Mouse (Mus musculus): ENCODE measurements around the gene Slc16a10. TPM values are rescaled to one million over a fixed set of nuclear protein-coding genes. Genes with fewer than 3 reads are reported as not detected.

Gene Slc16a10
- 0.88 TPM for polyA plus RNA-seq (2017; shearing (Covaris generic))

DNA sequence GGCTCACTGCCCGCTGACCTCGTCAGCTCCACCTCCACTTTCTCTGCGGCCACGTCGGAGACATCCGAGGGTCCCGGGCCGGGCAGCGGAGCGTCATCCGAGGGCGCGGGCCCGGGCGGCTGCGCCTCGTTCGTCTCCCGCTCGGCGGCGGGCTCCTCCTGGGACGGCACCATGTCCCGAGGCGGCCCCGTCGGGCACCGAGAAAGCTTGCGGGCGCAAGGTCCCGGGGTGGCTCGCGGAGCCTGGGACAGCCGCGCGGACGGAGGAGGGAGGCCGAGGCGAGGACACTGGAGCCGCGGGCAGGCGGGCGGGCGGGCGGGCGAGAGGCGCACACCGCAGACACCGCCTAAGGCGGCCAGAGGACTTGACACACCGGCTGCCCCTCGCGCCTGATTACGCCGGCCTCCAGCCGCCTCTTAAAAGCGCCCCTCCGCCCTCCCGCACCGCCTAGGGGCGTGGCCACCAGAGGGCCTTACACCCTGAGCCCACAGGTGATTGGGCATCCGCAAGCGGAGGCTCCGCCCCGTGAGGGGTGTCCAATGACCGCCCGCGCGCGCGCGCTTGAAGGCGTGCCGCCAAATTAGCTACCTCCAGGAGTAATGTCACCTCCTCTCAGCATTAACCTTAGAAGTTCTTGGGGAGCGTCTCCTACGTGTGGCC is at the start of gene Slc16a10:
Slc16a10 (minus strand) TSS at position 395 of the 660 bp plus-strand sequence.

GRCm38 (mm10) chr10:40024554-40025428 is 117.3 kb downstream of the Slc16a10 start, which contains the start of gene Mfsd4b1:
Mfsd4b1 (minus strand) TSS chr10:40025268.

DNA sequence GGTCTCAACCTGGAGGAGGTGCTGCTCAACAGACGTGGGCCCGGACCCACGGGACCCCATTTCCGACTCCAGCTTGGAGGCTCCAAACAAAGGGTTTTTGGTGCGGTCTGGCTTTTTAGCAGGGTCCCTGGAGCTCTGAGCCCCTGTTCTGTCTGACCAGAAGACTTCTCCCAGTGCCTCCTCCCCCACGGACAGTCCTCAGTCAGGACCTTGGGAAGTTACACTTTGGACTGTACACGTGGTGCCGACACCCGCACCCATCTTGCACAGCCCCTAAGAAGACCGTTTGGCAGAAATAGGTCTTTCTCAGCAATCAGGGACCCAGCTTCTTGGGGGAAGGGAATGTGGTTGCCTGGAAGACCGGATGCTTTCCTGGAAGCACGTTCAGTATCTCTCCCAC is 155.6 kb downstream of the Slc16a10 start, which contains the start of gene Mfsd4b5:
Mfsd4b5 (minus strand) TSS at position 181 of the 400 bp plus-strand sequence.

Other genes starting within 250 kb of the Slc16a10 start
- gene Mfsd4b4, start 243.0 kb downstream of the Slc16a10 start, polyA plus RNA-seq (2017; shearing (Covaris generic)), result 4.5 TPM
- gene Mfsd4b2, start 215.3 kb downstream of the Slc16a10 start, polyA plus RNA-seq (2017; shearing (Covaris generic)), result not detected
- gene Mfsd4b3, start 182.1 kb downstream of the Slc16a10 start, polyA plus RNA-seq (2017; shearing (Covaris generic)), result not detected
- not detected for gene Mfsd4b5, start 155.6 kb downstream of the Slc16a10 start, polyA plus RNA-seq (2017; shearing (Covaris generic))
- not detected for gene Mfsd4b1, start 117.0 kb downstream of the Slc16a10 start, polyA plus RNA-seq (2017; shearing (Covaris generic))
- 64.3 TPM for gene Rpf2, start 104.8 kb upstream of the Slc16a10 start, polyA plus RNA-seq (2017; shearing (Covaris generic))
- gene Gtf3c6, start 115.8 kb upstream of the Slc16a10 start, polyA plus RNA-seq (2017; shearing (Covaris generic)), result 89.9 TPM
- 77.1 TPM for gene Amd1, start 159.9 kb upstream of the Slc16a10 start, polyA plus RNA-seq (2017; shearing (Covaris generic))
- 25.7 TPM for gene Cdk19, start 197.3 kb upstream of the Slc16a10 start, polyA plus RNA-seq (2017; shearing (Covaris generic))